Mouse (Mus musculus) neural tube, embryonic 10.5 days (tissue): ENCODE data around the gene Ap5s1.

Experiments
- DNase-seq: peaks from one replicate; pipeline ENCODE4 v3.0.0-alpha.2; 2017; ENCODE audit warnings: low spot score; ENCODE audit errors: extremely low spot score

The Ap5s1 gene

GRCm38 (mm10) chr2:131206778-131207177 lies at the start of gene Ap5s1:
Ap5s1 (plus strand) TSS chr2:131207078.
- DNase-seq = no peak

GRCm38 (mm10) chr2:131159491-131159910 lies 47.4 kb upstream of the Ap5s1 start:
- DNase-seq = no peak

DNA sequence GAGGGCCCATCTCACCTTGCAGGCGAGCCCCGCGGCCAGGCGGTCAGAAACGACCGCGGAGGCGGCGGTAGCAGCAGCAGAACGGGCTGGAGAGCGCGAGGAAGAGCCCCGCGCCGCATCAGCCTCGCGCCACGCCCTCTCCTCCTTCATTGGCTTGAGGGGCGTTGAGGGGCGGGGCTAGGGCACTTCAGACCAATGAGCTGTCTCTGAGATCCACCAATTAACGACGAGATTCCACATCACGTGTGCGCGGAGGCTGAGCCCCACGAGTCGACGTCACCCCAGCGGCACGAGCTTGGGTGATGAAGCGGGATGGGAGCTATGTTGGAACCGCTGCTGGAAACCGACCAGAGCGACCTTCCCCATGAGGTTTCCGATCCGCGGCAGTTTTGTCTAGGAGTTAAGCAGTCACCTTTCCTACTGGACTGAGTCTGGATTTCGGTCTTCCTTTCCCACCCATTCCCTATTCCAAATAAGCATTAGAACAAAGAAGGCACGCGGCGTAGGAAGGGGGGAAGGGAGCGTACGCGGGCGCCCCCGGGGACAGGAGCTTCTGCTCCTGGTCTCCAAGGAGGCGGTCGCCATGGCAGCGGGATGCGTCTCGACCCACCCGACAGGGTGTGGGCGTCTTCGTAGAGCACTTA lies 46.8 kb upstream of the Ap5s1 start, which contains the start of gene 1700037H04Rik:
Gene 1700037H04Rik (minus strand): TSS at position 144 of the 644 bp plus-strand sequence.
- DNase-seq = peak; percentile 92

DNA sequence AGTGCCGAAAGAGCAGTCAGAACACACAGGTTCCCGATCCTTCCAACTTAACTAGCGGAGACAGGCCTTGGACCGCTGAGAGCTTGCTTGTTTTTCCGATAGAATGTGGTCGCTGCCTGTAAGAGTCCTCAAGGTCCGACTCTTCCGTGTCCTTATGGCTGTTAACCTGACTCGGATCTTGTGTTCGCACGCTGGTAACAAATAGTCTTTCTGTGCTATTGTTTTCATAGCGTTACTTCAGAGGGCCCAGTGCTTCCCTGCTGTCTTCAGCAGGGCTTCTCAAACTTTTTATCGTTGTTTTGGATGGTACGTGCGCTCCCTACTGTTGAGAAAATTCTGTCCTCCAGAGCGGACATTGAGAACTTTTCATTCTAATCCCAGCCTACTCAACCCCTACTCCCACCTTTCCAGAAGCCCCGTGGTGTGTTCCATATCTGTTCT lies 46.2 kb upstream of the Ap5s1 start:
- no peak for DNase-seq

DNA sequence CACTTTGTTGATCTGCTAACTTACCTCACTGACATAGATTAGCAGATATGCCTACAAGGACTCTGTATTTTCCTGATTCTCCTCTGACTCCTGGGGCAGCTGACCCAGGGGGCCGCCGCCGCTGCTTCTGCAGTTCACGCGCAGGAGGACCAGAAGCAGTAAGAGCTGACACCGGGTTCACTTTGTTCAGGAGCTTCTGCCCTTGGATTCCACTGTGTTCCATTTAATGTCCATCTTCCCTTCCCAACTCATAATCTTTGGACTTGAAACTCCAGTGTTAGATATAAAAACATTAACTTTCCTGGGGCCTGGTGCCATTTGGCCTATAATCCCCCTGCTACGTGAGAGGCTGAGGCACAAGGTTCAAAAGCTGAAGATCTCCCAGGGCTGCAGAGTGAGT lies 43.0 kb upstream of the Ap5s1 start:
- DNase-seq = no peak

- no peak for DNase-seq
Observed at GRCm38 (mm10) chr2:131166172-131166571, 40.7 kb upstream of the Ap5s1 start.

- no peak for DNase-seq
Observed at GRCm38 (mm10) chr2:131167984-131168383, 38.9 kb upstream of the Ap5s1 start.

- no peak for DNase-seq
Observed at GRCm38 (mm10) chr2:131168914-131169313, 38.0 kb upstream of the Ap5s1 start.

GRCm38 (mm10) chr2:131170936-131171335 lies 35.9 kb upstream of the Ap5s1 start:
- no peak for DNase-seq

DNA sequence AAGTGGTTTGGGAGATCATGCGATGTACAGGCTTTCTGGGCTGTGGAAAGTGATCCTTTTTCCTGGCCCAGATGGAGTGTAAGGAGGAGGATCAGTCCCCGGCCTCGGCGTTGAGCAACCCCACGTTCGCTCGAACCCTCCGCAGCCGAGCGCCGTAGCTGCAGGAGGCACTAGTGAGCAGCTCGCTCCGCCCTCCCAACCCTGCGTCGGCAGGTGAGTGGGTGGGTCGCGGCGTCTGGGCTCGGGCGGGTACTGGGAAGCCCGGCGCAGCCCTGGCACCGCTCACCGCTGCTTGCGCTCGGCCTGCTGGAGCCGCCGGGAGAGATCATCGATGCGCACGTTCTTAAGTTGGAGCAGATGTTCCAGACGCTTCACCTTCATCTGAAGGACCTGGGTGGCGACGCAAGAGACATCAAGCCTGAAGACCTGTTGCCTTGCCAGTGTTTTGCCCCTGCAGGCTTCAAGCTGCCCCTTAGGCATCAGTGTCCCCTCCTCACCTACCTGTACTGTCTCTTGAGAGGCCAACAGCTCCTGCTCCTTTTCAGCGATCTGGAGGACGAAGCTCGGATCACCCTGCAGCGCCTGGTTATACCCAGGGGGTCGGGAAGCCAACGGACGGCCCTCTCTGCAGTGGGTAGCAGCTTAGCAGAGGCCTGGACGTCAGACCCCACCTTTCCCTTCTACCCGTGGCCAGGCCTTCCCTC lies 35.3 kb upstream of the Ap5s1 start:
- DNase-seq = peak; percentile 29

GRCm38 (mm10) chr2:131172322-131172721 lies 34.6 kb upstream of the Ap5s1 start:
- no peak for DNase-seq

GRCm38 (mm10) chr2:131174700-131175099 lies 32.2 kb upstream of the Ap5s1 start:
- DNase-seq = peak; percentile 59

DNA sequence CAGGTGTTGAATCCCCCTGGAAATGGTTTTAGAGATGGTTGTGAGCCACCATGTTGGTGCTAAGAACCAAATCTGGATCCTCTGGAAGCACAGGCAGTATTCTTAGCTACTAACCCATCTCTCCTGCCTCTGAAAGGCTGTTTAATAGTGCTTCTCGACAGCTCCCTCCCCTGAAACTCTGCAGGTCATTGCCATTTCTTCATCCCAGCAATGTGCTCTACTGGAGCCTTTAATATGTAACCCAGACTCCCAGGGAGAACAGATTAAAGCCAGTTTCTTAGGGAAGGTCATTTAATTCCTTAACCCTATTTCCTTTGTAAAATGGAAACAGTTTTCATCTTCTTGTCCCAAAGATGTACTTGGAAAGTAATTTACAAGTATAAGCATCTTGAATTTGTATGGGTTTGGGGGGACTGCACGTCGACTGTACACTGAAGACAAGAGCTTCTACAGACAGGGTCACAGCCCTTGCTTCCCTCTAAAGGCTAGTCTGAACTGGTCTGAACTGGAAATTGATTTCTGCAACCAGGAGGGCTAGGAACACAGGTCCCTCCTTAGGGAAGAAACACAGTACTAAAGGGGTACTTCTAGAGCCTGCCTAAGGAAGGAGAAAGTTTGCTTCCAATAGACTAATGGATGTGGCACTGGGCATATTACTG lies 31.5 kb upstream of the Ap5s1 start:
- DNase-seq = no peak

GRCm38 (mm10) chr2:131175945-131176309 lies 31.0 kb upstream of the Ap5s1 start:
- DNase-seq = no peak

- DNase-seq = no peak
Observed at GRCm38 (mm10) chr2:131176491-131176890, 30.4 kb upstream of the Ap5s1 start.

DNA sequence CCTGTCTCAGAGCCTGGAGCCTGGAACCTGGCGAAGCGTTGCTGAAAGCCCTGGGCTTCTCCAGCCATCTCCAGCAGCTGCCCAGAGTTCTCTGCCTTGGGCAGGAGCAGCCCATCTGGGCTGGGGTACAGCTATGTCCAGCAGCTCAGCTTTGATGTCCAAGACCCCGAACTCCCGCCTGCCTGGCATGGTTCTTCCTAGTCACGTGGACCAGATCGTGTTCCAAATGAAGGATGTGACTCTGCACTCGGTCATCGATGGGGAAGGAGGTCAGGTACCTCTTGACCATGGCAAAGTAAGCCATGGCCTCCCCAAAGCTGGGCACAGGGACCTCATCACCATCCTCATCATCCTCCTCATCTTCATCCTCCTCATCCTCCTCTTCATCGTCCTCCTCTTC lies 28.9 kb upstream of the Ap5s1 start:
- DNase-seq = no peak

DNA sequence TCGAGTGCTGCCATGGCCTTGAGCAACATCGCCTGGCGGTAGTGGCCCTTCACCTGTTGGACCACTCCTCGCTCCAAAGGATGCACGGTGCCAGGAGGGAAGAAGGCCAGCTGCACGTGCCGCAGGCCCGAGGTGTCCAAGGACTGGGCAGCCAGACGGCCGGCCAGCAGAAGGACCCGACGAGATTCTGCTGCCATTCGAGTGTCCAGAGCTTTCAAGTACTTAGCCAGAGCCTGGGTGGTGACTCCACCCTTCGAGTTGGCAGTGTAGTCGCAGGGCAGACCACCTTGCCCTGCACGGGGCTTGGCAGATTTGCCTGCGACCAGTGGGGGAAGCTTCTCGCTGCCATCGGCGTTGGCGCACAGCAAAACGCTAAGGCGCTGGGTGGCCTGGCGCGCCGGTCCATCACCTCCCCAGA lies 28.0 kb upstream of the Ap5s1 start:
- DNase-seq = peak; percentile 53

DNA sequence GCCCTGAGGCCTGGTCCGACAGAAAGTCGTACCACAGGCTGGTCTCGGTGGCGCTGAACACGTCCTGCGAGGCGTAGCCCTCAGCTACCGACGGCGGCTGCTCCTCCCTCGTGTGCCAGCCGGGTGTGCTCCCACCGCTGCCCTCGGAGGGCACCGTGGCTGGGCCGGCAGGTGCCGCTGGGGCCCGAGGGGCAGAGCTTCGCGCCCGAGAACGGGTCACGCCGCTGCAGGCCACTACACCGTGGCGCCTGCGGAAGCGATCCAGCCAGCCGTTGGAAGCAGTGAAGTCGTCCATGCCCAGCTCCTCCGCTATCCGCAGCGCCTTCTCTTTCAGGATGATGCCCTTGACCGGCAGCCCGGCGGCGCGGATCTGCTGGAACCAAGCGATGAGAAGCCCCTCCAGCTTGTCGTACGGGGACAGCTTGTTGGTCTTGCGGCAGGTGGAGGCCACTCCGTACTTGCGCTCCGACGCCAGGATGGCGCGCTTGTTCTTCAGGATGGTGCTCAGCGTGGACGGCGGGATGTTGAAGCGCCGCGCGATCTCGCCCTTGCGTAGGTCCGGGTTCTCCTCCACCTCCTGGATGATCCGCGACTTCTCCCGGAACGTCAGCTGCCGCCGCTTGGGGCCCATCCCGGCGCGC lies 27.5 kb upstream of the Ap5s1 start:
- peak; percentile 76 for DNase-seq

GRCm38 (mm10) chr2:131179990-131180587 lies 26.8 kb upstream of the Ap5s1 start, which contains the start of gene Cenpb:
Cenpb (minus strand) TSS chr2:131180067.
- peak; percentile 85 for DNase-seq

- DNase-seq = no peak
Observed at GRCm38 (mm10) chr2:131186343-131186742, 20.5 kb upstream of the Ap5s1 start.
